Mouse (Mus musculus): ENCODE results near the gene Cdc34. TPM values are rescaled to one million over a fixed set of nuclear protein-coding genes. Genes with fewer than 3 reads are reported as not detected.

The Cdc34 gene
- polyA plus RNA-seq, 1 experiment from 2014 or later, result 81.8 TPM

DNA sequence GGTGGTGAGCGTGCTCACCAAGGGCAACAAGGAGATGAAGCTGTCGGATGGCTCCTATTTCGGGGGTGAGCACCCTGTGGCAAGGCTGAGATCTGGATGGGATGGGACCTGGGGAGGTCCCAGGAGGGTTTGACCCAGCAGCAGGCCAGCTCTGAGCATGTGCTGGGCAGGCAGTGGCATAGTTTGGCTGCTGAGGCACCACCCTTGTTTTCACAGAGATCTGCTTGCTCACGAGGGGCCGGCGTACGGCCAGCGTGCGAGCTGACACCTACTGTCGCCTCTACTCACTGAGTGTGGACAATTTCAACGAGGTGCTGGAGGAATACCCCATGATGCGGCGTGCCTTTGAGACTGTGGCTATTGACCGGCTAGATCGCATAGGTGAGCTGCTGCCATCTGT is 51.9 kb downstream of the Cdc34 start:
- WGBS, result 95% methylated on average over 15 of the region's 15 CpGs
- peaks cover 31% of the 10 kb centered on the region for H3K9me3 ChIP-seq (ENCODE audit: control insufficient read depth, low read length)
- no peak overlapping the region for H3K9ac ChIP-seq
- peaks cover 60% of the 10 kb centered on the region for H3K36me3 ChIP-seq (replicated peaks; ENCODE audit: control insufficient read depth, insufficient read depth)
- DNase-seq (ENCODE audit: low spot score) (no peak), ATAC-seq (ENCODE audit: low FRiP score) (no peak)
- H3K4me3 ChIP-seq (replicated peaks; ENCODE audit: low read length), result no peak overlapping the region
- no peaks in the 10 kb centered on the region for H3K4me1 ChIP-seq (replicated peaks; ENCODE audit: control insufficient read depth, insufficient read depth, low read length)
- H3K27ac ChIP-seq, result no peak overlapping the region
- H3K4me2 ChIP-seq (replicated peaks), result no peak overlapping the region
- H3K27me3 ChIP-seq (ENCODE audit: control insufficient read depth, insufficient read depth, low read length), result 0 out of 2 replicates have a peak, but pooled peaks cover 4% of the 10 kb centered on the region

DNA sequence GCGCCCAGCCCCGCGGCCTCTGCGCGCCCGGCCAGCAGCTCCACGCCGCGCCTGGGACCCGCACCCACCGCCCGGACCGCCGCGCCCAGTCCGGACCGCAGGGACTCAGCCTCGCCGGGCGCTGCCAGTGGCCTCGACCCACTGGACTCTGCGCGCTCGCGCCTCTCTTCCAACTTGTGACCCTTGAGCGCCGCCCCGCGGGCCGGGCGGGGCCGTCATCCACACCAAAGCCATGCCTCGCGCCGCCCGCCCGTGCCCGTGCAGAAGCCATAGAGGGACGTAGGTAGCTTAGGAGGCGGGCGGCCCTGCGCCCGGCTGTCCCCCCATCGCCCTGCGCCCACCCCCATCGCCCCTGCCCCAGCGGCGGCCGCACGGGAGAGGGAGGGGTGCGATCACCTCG is 53.4 kb downstream of the Cdc34 start:
- 0 out of 2 replicates have a peak, but pooled peaks cover 4% of the 10 kb centered on the region for H3K27me3 ChIP-seq (ENCODE audit: control insufficient read depth, insufficient read depth, low read length)
- H3K27ac ChIP-seq, result no peak overlapping the region
- 35% methylated on average over 40 of the region's 52 CpGs for WGBS
- peaks cover 72% of the 10 kb centered on the region for H3K36me3 ChIP-seq (replicated peaks; ENCODE audit: control insufficient read depth, insufficient read depth)
- H3K4me2 ChIP-seq (replicated peaks), result no peak overlapping the region
- peaks cover 45% of the 10 kb centered on the region for H3K9me3 ChIP-seq (ENCODE audit: control insufficient read depth, low read length)
- ATAC-seq (ENCODE audit: low FRiP score), result no peak
- no peak overlapping the region for H3K9ac ChIP-seq
- no peak overlapping the region for H3K4me3 ChIP-seq (replicated peaks; ENCODE audit: low read length)
- H3K4me1 ChIP-seq (replicated peaks; ENCODE audit: control insufficient read depth, insufficient read depth, low read length), result no peaks in the 10 kb centered on the region
- no peak for DNase-seq (ENCODE audit: low spot score)

DNA sequence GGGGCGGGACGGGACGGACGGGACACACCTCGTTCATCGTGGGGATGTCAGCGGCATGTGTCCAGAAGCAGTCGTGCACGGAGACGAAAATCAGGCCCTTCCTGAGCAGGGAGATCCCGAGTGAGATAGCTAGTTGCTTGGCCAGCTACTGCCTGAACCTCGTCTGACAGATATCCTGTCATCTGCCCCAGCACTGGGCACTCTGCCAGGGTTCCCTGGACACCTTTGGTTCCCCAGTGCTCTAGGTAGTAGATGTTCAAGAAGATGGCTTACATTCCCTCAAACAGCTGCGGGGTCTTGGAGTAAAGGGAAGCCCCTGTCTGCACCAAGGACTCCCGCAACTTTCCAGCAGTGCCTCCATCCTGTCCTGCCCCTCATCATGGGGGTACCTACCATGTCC is 54.7 kb downstream of the Cdc34 start:
- ATAC-seq (ENCODE audit: low FRiP score) (no peak), DNase-seq (ENCODE audit: low spot score) (no peak)
- Histone ChIP-seq H3K4me2 (replicated peaks) (no peak overlapping the region), H3K4me1 (replicated peaks; ENCODE audit: control insufficient read depth, insufficient read depth, low read length) (no peaks in the 10 kb centered on the region), H3K27me3 (ENCODE audit: control insufficient read depth, insufficient read depth, low read length) (0 out of 2 replicates have a peak, but pooled peaks cover 4% of the 10 kb centered on the region), H3K9me3 (ENCODE audit: control insufficient read depth, low read length) (peaks cover 53% of the 10 kb centered on the region), H3K9ac (no peak overlapping the region), H3K27ac (no peak overlapping the region), H3K36me3 (replicated peaks; ENCODE audit: control insufficient read depth, insufficient read depth) (peaks cover 85% of the 10 kb centered on the region), H3K4me3 (replicated peaks; ENCODE audit: low read length) (no peak overlapping the region)
- 85% methylated on average over 14 of the region's 14 CpGs for WGBS

Other genes starting within 250 kb of the Cdc34 start
- not detected in 2 replicates for gene Vmn2r83, start 213.5 kb upstream of the Cdc34 start, polyA plus RNA-seq (2014; fragmentation: Nextera tagmentation; extraction: Ambion mirVana)
- 15.5 and 21.4 TPM in 2 replicates for gene Plpp2, start 148.4 kb upstream of the Cdc34 start, polyA plus RNA-seq (2014; fragmentation: Nextera tagmentation; extraction: Ambion mirVana)
- gene Mier2, start 127.0 kb upstream of the Cdc34 start, polyA plus RNA-seq (2014; fragmentation: Nextera tagmentation; extraction: Ambion mirVana), result 53.1 and 53.5 TPM in 2 replicates
- not detected in 2 replicates for gene Theg, start 94.9 kb upstream of the Cdc34 start, polyA plus RNA-seq (2014; fragmentation: Nextera tagmentation; extraction: Ambion mirVana)
- gene C2cd4c, start 68.2 kb upstream of the Cdc34 start, polyA plus RNA-seq (2014; fragmentation: Nextera tagmentation; extraction: Ambion mirVana), result 0.99 and 1.2 TPM in 2 replicates
- gene Shc2, start 44.3 kb upstream of the Cdc34 start, polyA plus RNA-seq (2014; fragmentation: Nextera tagmentation; extraction: Ambion mirVana), result 19.8 and 20.8 TPM in 2 replicates
- 0.27 and 0.31 TPM in 2 replicates for gene Odf3l2, start 36.5 kb upstream of the Cdc34 start, polyA plus RNA-seq (2014; fragmentation: Nextera tagmentation; extraction: Ambion mirVana)
- 0.68 and 1.2 TPM in 2 replicates for gene Madcam1, start 17.6 kb upstream of the Cdc34 start, polyA plus RNA-seq (2014; fragmentation: Nextera tagmentation; extraction: Ambion mirVana)
- gene Tpgs1, start 12.8 kb upstream of the Cdc34 start, polyA plus RNA-seq (2014; fragmentation: Nextera tagmentation; extraction: Ambion mirVana), result 107 and 108 TPM in 2 replicates
- gene Gzmm, start 6.8 kb downstream of the Cdc34 start, polyA plus RNA-seq (2014; fragmentation: Nextera tagmentation; extraction: Ambion mirVana), result 1.5 and 1.8 TPM in 2 replicates
- gene Bsg, start 22.3 kb downstream of the Cdc34 start, polyA plus RNA-seq (2014; fragmentation: Nextera tagmentation; extraction: Ambion mirVana), result 930 and 976 TPM in 2 replicates
- 2.9 and 4.3 TPM in 2 replicates for gene Hcn2, start 34.4 kb downstream of the Cdc34 start, polyA plus RNA-seq (2014; fragmentation: Nextera tagmentation; extraction: Ambion mirVana)
- gene Polrmt, start 64.4 kb downstream of the Cdc34 start, polyA plus RNA-seq (2014; fragmentation: Nextera tagmentation; extraction: Ambion mirVana), result 32.8 and 36.5 TPM in 2 replicates
- gene Fgf22, start 72.9 kb downstream of the Cdc34 start, polyA plus RNA-seq (2014; fragmentation: Nextera tagmentation; extraction: Ambion mirVana), result 1.4 and 1.6 TPM in 2 replicates
- gene Rnf126, start 84.8 kb downstream of the Cdc34 start, polyA plus RNA-seq (2014; fragmentation: Nextera tagmentation; extraction: Ambion mirVana), result 92.8 and 96.7 TPM in 2 replicates
- 1.6 and 2.2 TPM in 2 replicates for gene Fstl3, start 95.1 kb downstream of the Cdc34 start, polyA plus RNA-seq (2014; fragmentation: Nextera tagmentation; extraction: Ambion mirVana)
- gene Prss57, start 108.8 kb downstream of the Cdc34 start, polyA plus RNA-seq (2014; fragmentation: Nextera tagmentation; extraction: Ambion mirVana), result 0.08 and 0.29 TPM in 2 replicates
- 240 and 247 TPM in 2 replicates for gene Palm, start 111.4 kb downstream of the Cdc34 start, polyA plus RNA-seq (2014; fragmentation: Nextera tagmentation; extraction: Ambion mirVana)
- gene Misp, start 138.8 kb downstream of the Cdc34 start, polyA plus RNA-seq (2014; fragmentation: Nextera tagmentation; extraction: Ambion mirVana), result 0.08 and 0.74 TPM in 2 replicates
- gene Ptbp1, start 172.2 kb downstream of the Cdc34 start, polyA plus RNA-seq (2014; fragmentation: Nextera tagmentation; extraction: Ambion mirVana), result 59.5 and 62.6 TPM in 2 replicates
- gene Prtn3, start 192.3 kb downstream of the Cdc34 start, polyA plus RNA-seq (2014; fragmentation: Nextera tagmentation; extraction: Ambion mirVana), result 10.1 and 12.8 TPM in 2 replicates
- 288 and 294 TPM in 2 replicates for gene Plppr3, start 192.4 kb downstream of the Cdc34 start, polyA plus RNA-seq (2014; fragmentation: Nextera tagmentation; extraction: Ambion mirVana)
- 0.47 TPM in 1 of 2 replicates, not detected in the other for gene Elane, start 204.1 kb downstream of the Cdc34 start, polyA plus RNA-seq (2014; fragmentation: Nextera tagmentation; extraction: Ambion mirVana)
- not detected in 2 replicates for gene Cfd, start 208.7 kb downstream of the Cdc34 start, polyA plus RNA-seq (2014; fragmentation: Nextera tagmentation; extraction: Ambion mirVana)
- gene Med16, start 226.7 kb downstream of the Cdc34 start, polyA plus RNA-seq (2014; fragmentation: Nextera tagmentation; extraction: Ambion mirVana), result 42.0 and 42.5 TPM in 2 replicates
- gene Gm26602, start 228.7 kb downstream of the Cdc34 start, polyA plus RNA-seq (2014; fragmentation: Nextera tagmentation; extraction: Ambion mirVana), result 1.1 TPM in 1 of 2 replicates, not detected in the other
- gene Kiss1r, start 234.8 kb downstream of the Cdc34 start, polyA plus RNA-seq (2014; fragmentation: Nextera tagmentation; extraction: Ambion mirVana), result 1.7 and 2.6 TPM in 2 replicates
- gene R3hdm4, start 239.0 kb downstream of the Cdc34 start, polyA plus RNA-seq (2014; fragmentation: Nextera tagmentation; extraction: Ambion mirVana), result 228 and 232 TPM in 2 replicates
- gene Arid3a, start 244.8 kb downstream of the Cdc34 start, polyA plus RNA-seq (2014; fragmentation: Nextera tagmentation; extraction: Ambion mirVana), result 3.4 and 3.8 TPM in 2 replicates

Data from hindbrain, embryonic 14.5 days (tissue).